Mouse (Mus musculus): ENCODE results near the gene Xntrpc.

GRCm38 (mm10) chr7:102062203-102062602, 3.3 kb upstream of the Xntrpc start:
- TF ChIP-seq MAFK (IDR thresholded peaks at IDR 0.05; ENCODE audit: insufficient read depth, low read depth, low read length): no peak
- TF ChIP-seq HCFC1 (IDR thresholded peaks at IDR 0.05; ENCODE audit: borderline replicate concordance, insufficient read depth, low read length): no peak

All from ES-E14 (cell line).